Mouse (Mus musculus): ENCODE data around the gene Cyp2d22. TPM values are rescaled to one million over a fixed set of nuclear protein-coding genes. Genes with fewer than 3 reads are reported as not detected.

The Cyp2d22 gene
- polyA plus RNA-seq, 1 experiment, result 9.9 TPM

- TF ChIP-seq POLR2A (IDR thresholded peaks at IDR 0.05; ENCODE audit: control insufficient read depth, low read depth, low read length) (no peak), CTCF (IDR thresholded peaks at IDR 0.05; ENCODE audit: control insufficient read depth, insufficient read depth, insufficient replicate concordance, low read depth, low read length) (no peak)
- Histone ChIP-seq H3K27ac (ENCODE audit: control insufficient read depth, insufficient read depth, low read depth, low read length) (0 out of 2 replicates have a peak overlapping the region, but pooled peaks have one; percentile 29), H3K27me3 (ENCODE audit: control insufficient read depth, insufficient read depth, low read length) (no peaks in the 10 kb centered on the region), H3K4me3 (ENCODE audit: control insufficient read depth, low read depth, low read length) (no peak overlapping the region), H3K36me3 (ENCODE audit: control insufficient read depth, insufficient read depth, low read length) (no peaks in the 10 kb centered on the region), H3K4me1 (ENCODE audit: control insufficient read depth, insufficient read depth, low read length) (peaks cover 6% of the 10 kb centered on the region)
These were observed 17.8 kb downstream of the Cyp2d22 start for GRCm38 (mm10) chr15:82362234-82362633.

GRCm38 (mm10) chr15:82361459-82362018 lies 18.5 kb downstream of the Cyp2d22 start:
- Histone ChIP-seq H3K36me3 (ENCODE audit: control insufficient read depth, insufficient read depth, low read length) (no peaks in the 10 kb centered on the region), H3K27me3 (ENCODE audit: control insufficient read depth, insufficient read depth, low read length) (no peaks in the 10 kb centered on the region), H3K27ac (ENCODE audit: control insufficient read depth, insufficient read depth, low read depth, low read length) (no peak overlapping the region), H3K4me3 (ENCODE audit: control insufficient read depth, low read depth, low read length) (no peak overlapping the region), H3K4me1 (ENCODE audit: control insufficient read depth, insufficient read depth, low read length) (peaks cover 6% of the 10 kb centered on the region)
- TF ChIP-seq POLR2A (IDR thresholded peaks at IDR 0.05; ENCODE audit: control insufficient read depth, low read depth, low read length) (no peak), CTCF (IDR thresholded peaks at IDR 0.05; ENCODE audit: control insufficient read depth, insufficient read depth, insufficient replicate concordance, low read depth, low read length) (0 out of 2 replicates have a peak, but pooled peaks have one; percentile 40)

GRCm38 (mm10) chr15:82358431-82359260 lies 21.4 kb downstream of the Cyp2d22 start:
- H3K27me3 ChIP-seq (ENCODE audit: control insufficient read depth, insufficient read depth, low read length), result no peaks in the 10 kb centered on the region
- H3K36me3 ChIP-seq (ENCODE audit: control insufficient read depth, insufficient read depth, low read length), result no peaks in the 10 kb centered on the region
- peak overlapping the region; percentile 7; the same call in 1 of the 2 replicates for H3K4me3 ChIP-seq (ENCODE audit: control insufficient read depth, low read depth, low read length)
- peaks cover 11% of the 10 kb centered on the region for H3K4me1 ChIP-seq (ENCODE audit: control insufficient read depth, insufficient read depth, low read length)
- no peak overlapping the region; the same call in 1 of the 2 replicates for H3K27ac ChIP-seq (ENCODE audit: control insufficient read depth, insufficient read depth, low read depth, low read length)
- TF ChIP-seq CTCF (IDR thresholded peaks at IDR 0.05; ENCODE audit: control insufficient read depth, insufficient read depth, insufficient replicate concordance, low read depth, low read length), result no peak
- TF ChIP-seq POLR2A (IDR thresholded peaks at IDR 0.05; ENCODE audit: control insufficient read depth, low read depth, low read length), result no peak

GRCm38 (mm10) chr15:82354126-82354945 lies 25.7 kb downstream of the Cyp2d22 start, which contains the start of gene Ndufa6:
Gene Ndufa6, minus strand, starts transcription at chr15:82354322.
- no peaks in the 10 kb centered on the region for H3K36me3 ChIP-seq (ENCODE audit: control insufficient read depth, insufficient read depth, low read length)
- no peaks in the 10 kb centered on the region for H3K27me3 ChIP-seq (ENCODE audit: control insufficient read depth, insufficient read depth, low read length)
- H3K4me3 ChIP-seq (ENCODE audit: control insufficient read depth, low read depth, low read length), result peak within 1 kb of the TSS; percentile 99
- H3K4me1 ChIP-seq (ENCODE audit: control insufficient read depth, insufficient read depth, low read length), result peaks cover 11% of the 10 kb centered on the region
- TF ChIP-seq POLR2A (IDR thresholded peaks at IDR 0.05; ENCODE audit: control insufficient read depth, low read depth, low read length) (peak; percentile 98), CTCF (IDR thresholded peaks at IDR 0.05; ENCODE audit: control insufficient read depth, insufficient read depth, insufficient replicate concordance, low read depth, low read length) (peak; percentile 78)
- H3K27ac ChIP-seq (ENCODE audit: control insufficient read depth, insufficient read depth, low read depth, low read length), result peak within 1 kb of the TSS; percentile 99

GRCm38 (mm10) chr15:82353745-82354113 lies 26.3 kb downstream of the Cyp2d22 start:
- H3K27ac ChIP-seq (ENCODE audit: control insufficient read depth, insufficient read depth, low read depth, low read length), result peak overlapping the region; percentile 96
- no peaks in the 10 kb centered on the region for H3K36me3 ChIP-seq (ENCODE audit: control insufficient read depth, insufficient read depth, low read length)
- H3K4me1 ChIP-seq (ENCODE audit: control insufficient read depth, insufficient read depth, low read length), result peaks cover 10% of the 10 kb centered on the region
- H3K27me3 ChIP-seq (ENCODE audit: control insufficient read depth, insufficient read depth, low read length), result no peaks in the 10 kb centered on the region
- peak overlapping the region; percentile 99 for H3K4me3 ChIP-seq (ENCODE audit: control insufficient read depth, low read depth, low read length)
- TF ChIP-seq POLR2A (IDR thresholded peaks at IDR 0.05; ENCODE audit: control insufficient read depth, low read depth, low read length) (no peak), CTCF (IDR thresholded peaks at IDR 0.05; ENCODE audit: control insufficient read depth, insufficient read depth, insufficient replicate concordance, low read depth, low read length) (no peak)

- Histone ChIP-seq H3K27ac (ENCODE audit: control insufficient read depth, insufficient read depth, low read depth, low read length) (peak overlapping the region; percentile 96), H3K27me3 (ENCODE audit: control insufficient read depth, insufficient read depth, low read length) (no peaks in the 10 kb centered on the region)
These were observed 26.8 kb downstream of the Cyp2d22 start for GRCm38 (mm10) chr15:82353078-82353744.

More at GRCm38 (mm10) chr15:82353078-82353744, 26.8 kb downstream of the Cyp2d22 start:
- Histone ChIP-seq H3K4me1 (ENCODE audit: control insufficient read depth, insufficient read depth, low read length) (peaks cover 6% of the 10 kb centered on the region), H3K4me3 (ENCODE audit: control insufficient read depth, low read depth, low read length) (peak overlapping the region; percentile 99), H3K36me3 (ENCODE audit: control insufficient read depth, insufficient read depth, low read length) (no peaks in the 10 kb centered on the region)
- TF ChIP-seq CTCF (IDR thresholded peaks at IDR 0.05; ENCODE audit: control insufficient read depth, insufficient read depth, insufficient replicate concordance, low read depth, low read length) (no peak), POLR2A (IDR thresholded peaks at IDR 0.05; ENCODE audit: control insufficient read depth, low read depth, low read length) (no peak)
